Mouse (Mus musculus) small intestine, adult 2 months (tissue): ENCODE results near the gene Rccd1.

Experiments
- CTCF ChIP-seq: fragments of 200-500 bp; IDR thresholded peaks from 2 replicates; pipeline ENCODE4 v1.5.1; 2012; ENCODE audit warnings: low read depth, mild to moderate bottlenecking, control low read depth, inconsistent platforms, low read length, moderate library complexity, mixed read lengths; ENCODE audit not compliant: insufficient replicate concordance, insufficient read length; ENCODE audit errors: extremely low read depth
- POLR2A ChIP-seq: fragments of 200-500 bp; IDR thresholded peaks from 2 replicates; pipeline ENCODE4 v1.6.1; 2012; ENCODE audit warnings: low read depth, mild to moderate bottlenecking, control low read depth, inconsistent platforms, low read length, moderate library complexity

DNA sequence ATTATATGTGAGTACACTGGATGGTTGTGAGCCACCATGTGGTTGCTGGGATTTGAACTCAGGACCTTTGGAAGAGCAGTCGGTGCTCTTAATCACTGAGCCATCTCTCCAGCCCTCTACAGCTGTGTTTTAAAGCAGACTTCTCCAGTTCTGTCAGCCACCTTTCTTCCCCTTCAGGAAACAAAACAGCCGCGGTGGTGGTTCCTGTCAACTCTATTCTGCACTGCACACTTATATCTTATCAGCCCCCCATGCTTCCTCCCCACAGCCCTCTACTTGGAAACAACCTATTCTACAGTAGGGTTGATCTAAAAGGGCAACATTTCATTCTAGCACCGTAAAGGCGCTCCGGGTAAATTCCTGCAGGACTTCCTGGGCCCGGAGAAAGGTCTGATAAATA is 77.4 kb downstream of the Rccd1 start:
- TF ChIP-seq POLR2A = no peak
- TF ChIP-seq CTCF = no peak
